In genomic region chr17:45251034-45251730, GRCm38 (mm10) we compare ENCODE assay signal across 9 mouse cellular contexts.
DNase-seq lines count a peak whose midpoint lies in the region; ATAC-seq and TF ChIP-seq lines count a peak whose summit lies in the region.
"Had no signal": no experiment of that assay in that cellular context is flagged by ENCODE, and none has a peak within 500 bp of the region (broad histone marks: within the 10 kb centered on the region; RNA-seq: fewer than 3 reads in every experiment).

No protein-coding gene starts in this region.

- no peak overlapping the region for H3K4me3 ChIP-seq in MEL (ENCODE audit: control insufficient read depth in 1 of 2, insufficient read depth in 1 of 2, low read depth in 2 of 2, low read length in 2 of 2)
- H3K4me3 ChIP-seq in forebrain, embryonic 16.5 days (replicated peaks; ENCODE audit: low read length) = peak overlapping the region; percentile 21; the same call in 1 of the 2 replicates
- no peak overlapping the region for H3K4me3 ChIP-seq in hindbrain, embryonic 11.5 days (ENCODE audit: low read depth, low read length)
- H3K4me3 ChIP-seq: liver, embryonic 15.5 days had no signal

- no peak overlapping the region for H3K27ac ChIP-seq in MEL (ENCODE audit: control insufficient read depth, low read depth, low read length)
- H3K27ac ChIP-seq in forebrain, embryonic 16.5 days (ENCODE audit: low read length) = no peak overlapping the region
- H3K27ac ChIP-seq in hindbrain, embryonic 11.5 days (ENCODE audit: low read depth, low read length) = no peak overlapping the region
- H3K27ac ChIP-seq: liver, embryonic 15.5 days had no signal

- no peaks in the 10 kb centered on the region for H3K79me2 ChIP-seq in MEL (ENCODE audit: control insufficient read depth, insufficient read depth, low read length, poor library complexity)

- no peak for TF ChIP-seq POLR2A in MEL (IDR thresholded peaks at IDR 0.05; ENCODE audit: control insufficient read depth in 1 of 2, insufficient read depth in 1 of 2, low read depth in 1 of 2, low read length in 2 of 2, poor library complexity in 1 of 2)

- peak; percentile 73 for ATAC-seq in forebrain, embryonic 16.5 days
- ATAC-seq in hindbrain, embryonic 11.5 days (ENCODE audit: low FRiP score) = peak; percentile 64; the same call in 1 of the 2 replicates

- H3K4me2 ChIP-seq in forebrain, embryonic 16.5 days (ENCODE audit: low read length) = peak overlapping the region; percentile 41
- peak overlapping the region; percentile 28 for H3K4me2 ChIP-seq in hindbrain, embryonic 11.5 days (replicated peaks; ENCODE audit: low read depth, low read length)
- H3K4me2 ChIP-seq: liver, embryonic 15.5 days had no signal

- peak; percentile 39 to 93 (median 71); a peak in 5 of 6 replicates for TF ChIP-seq CTCF in MEL (IDR thresholded peaks at IDR 0.05 in 2 of 3, conservative IDR thresholded peaks at IDR 0.05 in 1 of 3; ENCODE audit: control insufficient read depth in 1 of 3, insufficient read depth in 1 of 3, low read depth in 2 of 3, low read length in 3 of 3, poor library complexity in 1 of 3, severe bottlenecking in 1 of 3)

- no peaks in the 10 kb centered on the region for H3K4me1 ChIP-seq in MEL (ENCODE audit: control insufficient read depth in 1 of 2, insufficient read depth in 2 of 2, low read length in 2 of 2)
- no peaks in the 10 kb centered on the region for H3K4me1 ChIP-seq in forebrain, embryonic 16.5 days (replicated peaks; ENCODE audit: control insufficient read depth, insufficient read depth, low read length)
- peaks cover 2% of the 10 kb centered on the region; the same call in 1 of the 2 replicates for H3K4me1 ChIP-seq in hindbrain, embryonic 11.5 days (replicated peaks; ENCODE audit: control insufficient read depth, insufficient read depth, low read length)
- H3K4me1 ChIP-seq: liver, embryonic 15.5 days had no signal

- no peaks in the 10 kb centered on the region for H3K36me3 ChIP-seq in MEL (ENCODE audit: control insufficient read depth in 1 of 2, insufficient read depth in 2 of 2, low read length in 2 of 2)
- H3K36me3 ChIP-seq in forebrain, embryonic 16.5 days (ENCODE audit: control insufficient read depth, insufficient read depth) = no peaks in the 10 kb centered on the region
- no peaks in the 10 kb centered on the region for H3K36me3 ChIP-seq in hindbrain, embryonic 11.5 days (ENCODE audit: control insufficient read depth, insufficient read depth, low read length)
- H3K36me3 ChIP-seq: liver, embryonic 15.5 days had no signal

- WGBS in forebrain, embryonic 16.5 days = 21% methylated on average over 22 of the region's 22 CpGs
- WGBS in hindbrain, embryonic 11.5 days = 25% methylated on average over 22 of the region's 22 CpGs

- H3K9me3 ChIP-seq in MEL (replicated peaks; ENCODE audit: insufficient read depth, low read length) = no peaks in the 10 kb centered on the region
- H3K9me3 ChIP-seq in forebrain, embryonic 16.5 days (ENCODE audit: control insufficient read depth, low read length) = no peaks in the 10 kb centered on the region
- no peaks in the 10 kb centered on the region for H3K9me3 ChIP-seq in hindbrain, embryonic 11.5 days (ENCODE audit: control insufficient read depth, low read length)
- H3K9me3 ChIP-seq: liver, embryonic 15.5 days had no signal

- TF ChIP-seq EP300 in MEL (IDR thresholded peaks at IDR 0.05; ENCODE audit: low read depth in 1 of 2, low read length in 2 of 2) = no peak

- H3K27me3 ChIP-seq in MEL (ENCODE audit: control insufficient read depth in 1 of 2, insufficient read depth in 2 of 2, low read length in 2 of 2) = no peaks in the 10 kb centered on the region
- no peaks in the 10 kb centered on the region for H3K27me3 ChIP-seq in forebrain, embryonic 16.5 days (replicated peaks; ENCODE audit: control insufficient read depth, insufficient read depth, low read length)
- H3K27me3 ChIP-seq in hindbrain, embryonic 11.5 days (ENCODE audit: control insufficient read depth, insufficient read depth, low read length) = no peaks in the 10 kb centered on the region
- H3K27me3 ChIP-seq: liver, embryonic 15.5 days had no signal

- no peak overlapping the region for H3K9ac ChIP-seq in MEL (ENCODE audit: control insufficient read depth, low read depth, low read length, poor library complexity, severe bottlenecking)
- H3K9ac ChIP-seq in forebrain, embryonic 16.5 days (replicated peaks; ENCODE audit: low read depth, low read length) = no peak overlapping the region
- H3K9ac ChIP-seq in hindbrain, embryonic 11.5 days (ENCODE audit: low read depth, low read length) = no peak overlapping the region
- H3K9ac ChIP-seq: liver, embryonic 15.5 days had no signal

- peak; percentile 16 for DNase-seq in MEL (ENCODE audit: low read depth, low spot score)
- peak; percentile 55 for DNase-seq in cerebellum, adult 11-12 months
- DNase-seq in hindbrain, embryonic 11.5 days (ENCODE audit: low spot score) = peak; percentile 89
- DNase-seq in layer of hippocampus, adult 9-10 months (ENCODE audit: low spot score) = peak; percentile 58
- peak; percentile 84 for DNase-seq in lung, postnatal 10 days
- DNase-seq in ovary, postnatal 36 days (ENCODE audit: low spot score) = peak; percentile 74
- DNase-seq in thymus, postnatal 14 days = peak; percentile 73

- TF ChIP-seq RAD21 in MEL (IDR thresholded peaks at IDR 0.05; ENCODE audit: low read depth, low read length) = peak; percentile 70

TF ChIP-seq in MEL, 35 proteins besides CTCF, POLR2A, EP300 and RAD21:
- TF ChIP-seq MYC (IDR thresholded peaks at IDR 0.05; ENCODE audit: low read depth, low read length) (no peak), SMC3 (IDR thresholded peaks at IDR 0.05; ENCODE audit: low read depth, low read length) (peak; percentile 81), ZC3H11A (IDR thresholded peaks at IDR 0.05; ENCODE audit: low read depth, low read length) (peak; percentile 54), MAZ (IDR thresholded peaks at IDR 0.05; ENCODE audit: low read depth, low read length) (no peak)
TF ChIP-seq in MEL: peak in this region for 2.

Comparison
In these comparisons a context has a peak if more than half of its experiments do, and no peak if none do; other contexts are left out.
1. DNase-seq: peak in every context shown above with its lines; median percentile 89 in hindbrain, embryonic 11.5 days; 84 in lung, postnatal 10 days; 74 in ovary, postnatal 36 days; 73 in thymus, postnatal 14 days; 58 in layer of hippocampus, adult 9-10 months; 55 in cerebellum, adult 11-12 months; 16 in MEL.